Mouse (Mus musculus) left cerebral cortex, adult 8-10 months (tissue): Measurements from ENCODE around the gene Abi1. TPM values are rescaled to one million over a fixed set of nuclear protein-coding genes. Genes with fewer than 3 reads are reported as not detected.
A peak's percentile ranks its signal among the peaks of the same experiment; 100 is the strongest.
"Not testable (repeated sequence)": the region's sequence is repeated elsewhere in the genome, so short reads cannot be mapped to it uniquely, and the experiment has no call there.

Experiments
- DNase-seq, 2 experiments: peaks; one replicate each; pipeline ENCODE4 v3.0.0; 2022; ENCODE audit warnings: low spot score in 2 of 2
- total RNA-seq, 4 experiments: library from RNA; stranded (reverse); gene quantifications; 2 replicates each; pipeline ENCODE4 v1.2.4; 2022

The Abi1 gene
- 100 to 1,000 TPM; 130 to 152 (median 136) TPM for total RNA-seq

DNA sequence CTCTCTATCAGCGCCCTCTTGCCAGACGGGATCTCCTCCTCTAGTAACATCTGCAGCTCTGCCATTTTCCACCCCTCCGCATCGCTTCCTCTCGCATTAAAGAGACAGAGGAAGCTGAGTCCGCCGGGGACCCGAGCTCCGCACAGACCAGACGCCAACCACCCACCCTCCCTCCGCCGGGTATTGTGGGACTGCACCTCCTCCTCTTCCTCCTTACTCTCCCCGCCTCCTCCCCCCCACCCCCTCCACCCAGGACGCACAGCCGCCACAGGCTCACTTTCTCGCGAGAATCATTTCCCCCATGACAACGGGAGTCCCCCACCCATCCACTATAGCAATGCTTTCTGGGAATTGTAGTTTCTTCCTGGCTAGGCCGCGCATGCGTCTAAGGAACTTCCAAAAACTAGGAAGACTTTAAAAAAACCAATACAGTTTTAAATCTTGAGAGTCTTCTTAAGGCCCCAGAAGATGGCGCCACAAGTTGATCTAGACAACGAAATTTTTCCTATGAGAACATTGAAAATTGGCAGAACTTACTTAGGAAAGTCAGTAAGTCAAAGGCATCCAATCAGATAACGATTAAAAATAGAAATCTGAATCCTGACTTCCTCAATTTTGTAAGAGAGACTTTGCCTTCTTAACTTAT is at the start of gene Abi1:
Gene Abi1, minus strand, starts transcription at position 241 of the 646 bp plus-strand sequence.
- peak; percentile 84 to 94 for DNase-seq

GRCm38 (mm10) chr2:23084540-23084939 is 44.5 kb upstream of the Abi1 start:
- DNase-seq = no peak

DNA sequence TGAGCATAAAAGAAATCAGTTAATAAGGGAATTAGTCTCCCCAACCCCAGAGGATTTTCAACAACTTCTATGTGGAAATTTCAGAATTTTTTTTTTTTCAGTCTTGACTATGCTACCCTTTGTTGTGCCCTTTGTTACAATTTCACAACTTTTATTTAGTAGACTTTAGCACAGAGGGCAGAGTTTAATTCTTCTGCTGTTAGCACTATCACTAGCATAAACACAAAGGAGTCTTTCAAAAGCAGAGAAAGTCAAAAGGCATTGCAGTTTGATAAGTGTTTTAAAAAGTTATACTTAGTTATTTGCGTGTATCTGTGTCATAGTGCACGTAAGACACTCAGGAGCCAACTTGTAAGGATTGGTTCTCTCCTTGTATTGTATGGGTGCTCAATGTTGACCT is 38.5 kb upstream of the Abi1 start:
- no peak for DNase-seq

GRCm38 (mm10) chr2:23077693-23078092 is 37.7 kb upstream of the Abi1 start:
- no peak for DNase-seq

GRCm38 (mm10) chr2:23076783-23077182 is 36.7 kb upstream of the Abi1 start:
- no peak for DNase-seq

- no peak for DNase-seq
Observed at GRCm38 (mm10) chr2:23075846-23076245, 35.8 kb upstream of the Abi1 start.

- DNase-seq = no peak
Observed at GRCm38 (mm10) chr2:23071406-23071805, 31.4 kb upstream of the Abi1 start.

DNA sequence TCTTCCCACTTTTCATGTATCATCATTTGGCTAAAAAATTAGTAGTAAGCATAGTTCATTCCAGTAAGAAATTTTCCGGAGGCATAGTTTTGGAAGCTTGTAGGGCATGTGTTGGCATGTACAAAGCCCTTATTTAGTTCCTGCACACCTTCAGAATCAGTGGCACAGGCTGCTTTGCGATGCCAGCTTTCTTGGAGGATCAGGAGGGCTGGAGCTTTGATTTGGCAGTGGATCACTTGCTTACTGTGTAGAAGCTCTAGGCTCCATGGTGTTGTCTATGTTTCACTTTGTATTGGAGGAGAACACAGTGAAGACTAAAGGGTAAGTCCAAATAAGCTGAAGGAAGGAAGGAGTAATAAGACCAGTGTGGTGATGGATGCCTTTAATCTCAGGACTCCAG is 30.4 kb upstream of the Abi1 start:
- DNase-seq = no peak

- DNase-seq = peak; percentile 89 to 92
Observed at GRCm38 (mm10) chr2:23068894-23069744, 29.1 kb upstream of the Abi1 start.

DNA sequence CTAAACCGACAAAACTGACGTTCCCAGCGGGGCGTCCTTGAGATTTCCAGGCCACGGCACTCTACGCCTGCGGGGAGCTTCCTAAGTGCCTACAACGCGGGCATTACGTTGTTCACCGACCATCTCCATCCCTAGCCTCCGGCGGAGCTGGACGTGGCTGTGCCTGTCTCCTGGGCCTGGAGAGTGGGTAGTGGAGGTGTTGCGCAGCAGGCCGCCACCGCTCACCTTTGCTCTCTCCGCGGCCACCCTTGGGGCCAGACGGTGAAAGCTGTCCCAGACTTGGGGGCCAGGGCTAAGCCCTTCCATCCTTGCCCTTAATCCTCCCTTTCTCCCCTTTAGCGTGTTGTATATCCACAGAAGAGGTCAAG is 28.3 kb upstream of the Abi1 start:
- DNase-seq = peak in 1 of 2 experiments; percentile 53

DNA sequence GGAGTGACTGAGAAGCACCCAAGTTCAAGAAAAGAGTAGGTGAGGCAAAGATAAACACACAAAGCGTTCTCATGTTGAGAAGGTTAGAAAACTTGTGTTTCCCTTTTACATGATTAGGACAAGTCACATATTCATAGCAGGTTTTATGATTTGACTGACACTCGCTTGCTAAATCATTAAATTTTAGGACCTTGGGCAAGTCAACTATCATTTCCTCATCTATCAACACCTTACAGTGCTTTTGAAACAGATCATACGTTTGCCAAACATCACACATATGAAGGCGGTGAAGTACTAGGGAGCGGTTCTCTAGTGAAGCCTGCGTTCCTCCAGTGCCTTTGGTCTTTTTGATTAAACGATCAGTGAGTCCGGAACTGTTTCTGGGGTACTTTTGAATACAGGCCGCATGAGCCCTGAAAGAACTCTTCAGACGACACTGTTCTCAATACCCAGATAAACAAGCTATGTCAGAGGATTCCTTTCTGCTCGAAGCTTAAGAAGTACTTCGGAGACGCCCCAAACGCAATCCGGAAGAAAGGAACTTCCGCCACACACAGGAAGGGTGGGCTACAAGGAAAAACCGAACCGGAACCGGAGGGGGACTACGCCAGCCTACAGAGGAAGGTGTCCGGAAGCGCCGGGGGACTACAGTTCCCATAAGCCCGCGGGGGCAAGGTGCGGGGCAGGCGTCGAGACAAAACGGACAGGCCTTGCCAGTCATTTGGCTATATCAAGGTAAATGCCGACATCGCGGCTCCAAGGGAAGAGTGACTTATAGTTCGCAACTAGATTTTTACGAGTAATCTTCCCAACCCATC is 27.7 kb upstream of the Abi1 start, which contains the start of gene Acbd5:
Gene Acbd5, plus strand, starts transcription at position 616 of the 818 bp plus-strand sequence.
- peak; percentile 89 to 96 for DNase-seq

GRCm38 (mm10) chr2:23052523-23052922 is 12.5 kb upstream of the Abi1 start:
- DNase-seq = no peak

DNA sequence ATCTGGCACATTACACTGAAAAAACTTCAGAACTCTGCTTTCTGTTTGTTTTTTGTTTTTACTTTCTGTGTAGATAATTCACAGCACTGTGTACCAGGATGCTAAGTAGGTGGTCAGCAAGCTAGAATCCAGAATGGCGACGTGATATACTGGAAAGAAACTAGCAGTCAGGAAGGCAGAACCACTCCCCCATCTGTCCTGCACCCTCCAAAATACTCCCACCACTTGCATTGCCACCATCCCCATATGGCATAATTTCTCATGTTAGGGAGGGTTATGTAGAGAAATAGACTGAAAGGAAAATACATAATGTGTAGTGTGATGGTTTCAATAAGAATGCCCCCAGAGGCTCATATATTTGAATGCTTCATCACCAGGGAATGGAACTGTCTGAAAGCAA is 11.8 kb upstream of the Abi1 start:
- DNase-seq = no peak

GRCm38 (mm10) chr2:23048006-23048405 is 8.0 kb upstream of the Abi1 start:
- DNase-seq = no peak

DNA sequence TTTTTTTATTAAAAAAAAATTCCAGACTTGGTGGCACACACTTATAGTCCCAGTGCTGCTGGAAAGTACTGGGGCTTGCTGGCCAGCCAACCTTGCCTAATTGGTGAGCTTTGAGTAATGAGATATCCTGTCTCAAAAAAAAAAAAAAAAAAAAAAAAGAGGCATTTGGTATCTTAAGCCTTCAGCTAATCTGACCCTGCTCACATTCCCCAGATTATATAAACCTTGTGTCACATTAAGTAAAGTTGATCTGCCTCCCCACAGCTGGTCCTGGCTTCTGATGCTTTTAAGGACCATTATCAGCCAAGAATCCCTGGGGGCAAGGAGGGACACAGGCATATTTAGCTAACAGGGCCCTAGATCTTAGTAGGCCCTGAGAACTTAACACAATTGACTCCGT is 5.7 kb upstream of the Abi1 start:
- no peak for DNase-seq

DNA sequence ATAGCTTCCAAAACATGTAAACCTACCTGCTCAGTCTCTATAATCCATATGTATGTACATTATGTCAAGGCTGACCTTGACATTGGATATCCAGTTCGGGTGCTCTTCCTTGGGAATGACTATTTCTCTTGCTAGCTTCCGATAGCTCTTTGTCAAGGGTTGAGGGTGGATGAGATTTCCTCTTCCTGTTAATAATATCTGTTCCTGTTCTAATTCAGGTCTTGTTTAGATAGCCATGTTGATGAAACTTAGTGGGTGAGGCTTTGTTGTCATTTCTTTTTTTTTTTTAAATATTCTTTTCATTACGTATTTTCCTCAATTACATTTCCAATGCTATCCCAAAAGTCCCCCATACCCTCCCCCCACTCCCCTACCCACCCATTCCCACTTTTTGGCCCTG is 2.1 kb upstream of the Abi1 start:
- no peak for DNase-seq

DNA sequence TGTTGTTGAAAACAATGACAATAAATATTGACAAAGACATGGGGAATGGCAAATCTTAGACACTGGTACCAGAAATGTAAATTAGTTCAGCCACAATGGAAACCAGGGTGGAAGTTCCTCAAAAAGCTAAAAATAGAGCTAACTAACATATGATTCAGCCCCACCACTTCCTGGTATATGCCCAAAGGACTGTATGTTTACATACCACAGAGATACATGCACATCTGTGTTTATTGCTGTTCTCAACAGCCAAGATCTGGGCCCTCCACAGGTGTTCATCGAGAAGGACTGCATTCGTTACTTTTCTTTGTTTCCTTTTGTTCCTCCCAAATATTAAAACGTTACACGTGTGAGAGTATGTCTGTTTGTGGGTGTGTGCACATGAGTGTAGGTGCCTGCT is 1.4 kb upstream of the Abi1 start:
- DNase-seq = no peak

DNA sequence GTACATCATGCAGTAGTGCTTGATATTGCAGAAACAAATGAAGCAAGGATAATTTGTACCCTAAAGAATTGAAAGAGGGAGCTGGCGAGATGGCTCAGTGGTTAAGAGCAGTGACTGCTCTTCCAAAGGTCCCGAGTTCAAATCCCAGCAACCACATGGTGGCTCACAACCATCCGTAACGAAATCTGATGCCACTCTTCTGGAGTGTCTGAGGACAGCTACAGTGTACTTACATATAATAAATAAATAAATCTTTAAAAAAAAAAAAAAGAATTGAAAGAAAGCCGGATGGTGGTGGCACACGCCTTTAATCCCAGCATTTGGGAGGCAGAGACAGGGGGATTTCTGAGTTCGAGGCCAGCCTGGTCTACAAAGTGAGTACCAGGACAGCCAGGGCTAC is 649 bp upstream of the Abi1 start:
- DNase-seq = not testable (repeated sequence)

GRCm38 (mm10) chr2:23039082-23040000 is 700 bp downstream of the Abi1 start:
- DNase-seq = peak in 1 of 2 experiments; percentile 28

- DNase-seq = no peak
Observed at GRCm38 (mm10) chr2:23035467-23035866, 4.6 kb downstream of the Abi1 start.
